Comparison of ENCODE assay signal across 13 mouse cellular contexts in the genomic region with DNA sequence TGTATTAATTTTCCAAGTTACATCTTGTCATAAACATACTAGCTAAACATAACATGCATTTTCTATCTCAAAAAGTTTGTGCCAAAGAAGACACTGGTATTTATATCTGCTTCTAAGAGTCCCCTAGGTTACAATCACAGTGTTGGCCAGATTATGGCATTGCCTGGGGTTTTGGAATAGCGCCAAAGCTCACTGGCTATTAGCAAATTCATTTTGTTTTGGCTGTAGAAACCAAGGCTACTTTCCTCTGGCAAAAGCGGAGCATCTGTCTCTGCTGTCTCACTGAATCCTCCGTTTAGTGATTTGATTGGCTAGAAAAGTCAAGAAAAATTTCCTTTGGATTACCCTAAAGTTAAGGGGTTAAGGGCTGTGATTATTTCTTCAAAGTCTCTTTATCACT.
DNase-seq lines count a peak whose midpoint lies in the region; ATAC-seq lines count a peak whose summit lies in the region.
"Had no signal": no experiment of that assay in that cellular context is flagged by ENCODE, and none has a peak within 500 bp of the region (broad histone marks: within the 10 kb centered on the region; RNA-seq: fewer than 3 reads in every experiment).

No protein-coding gene starts in this region.

- no peaks in the 10 kb centered on the region for H3K36me3 ChIP-seq in heart, embryonic 11.5 days (ENCODE audit: control insufficient read depth, insufficient read depth, low read length)
- H3K36me3 ChIP-seq in midbrain, embryonic 14.5 days (ENCODE audit: control insufficient read depth, insufficient read depth, low read length), result no peaks in the 10 kb centered on the region
- H3K36me3 ChIP-seq in midbrain, embryonic 13.5 days, result no peaks in the 10 kb centered on the region
- H3K36me3 ChIP-seq: liver, embryonic 13.5 days had no signal

- H3K27ac ChIP-seq in heart, embryonic 11.5 days (ENCODE audit: low read depth, low read length), result no peak overlapping the region
- no peak overlapping the region for H3K27ac ChIP-seq in midbrain, embryonic 14.5 days (replicated peaks; ENCODE audit: low read depth, low read length)
- H3K27ac ChIP-seq in midbrain, embryonic 13.5 days, result no peak overlapping the region
- H3K27ac ChIP-seq: liver, embryonic 13.5 days had no signal

- WGBS in heart, embryonic 11.5 days (ENCODE audit: insufficient replicate concordance), result 65% methylated on average over 3 of the region's 3 CpGs
- 65% methylated on average over 3 of the region's 3 CpGs for WGBS in midbrain, embryonic 14.5 days
- 62% methylated on average over 3 of the region's 3 CpGs for WGBS in midbrain, embryonic 13.5 days

- no peak overlapping the region for H3K9ac ChIP-seq in heart, embryonic 11.5 days (ENCODE audit: low read depth, low read length)
- H3K9ac ChIP-seq in midbrain, embryonic 14.5 days (replicated peaks; ENCODE audit: low read length), result no peak overlapping the region
- H3K9ac ChIP-seq in midbrain, embryonic 13.5 days (replicated peaks), result no peak overlapping the region
- H3K9ac ChIP-seq: liver, embryonic 13.5 days had no signal

- intact Hi-C loops in heart, postnatal 36 days (cut with DNase I), result no loop called here

- H3K4me2 ChIP-seq in heart, embryonic 11.5 days, result no peak overlapping the region
- H3K4me2 ChIP-seq in midbrain, embryonic 14.5 days (ENCODE audit: low read length), result no peak overlapping the region
- no peak overlapping the region for H3K4me2 ChIP-seq in midbrain, embryonic 13.5 days (replicated peaks)
- H3K4me2 ChIP-seq: liver, embryonic 13.5 days had no signal

- no peak overlapping the region for H3K4me3 ChIP-seq in heart, embryonic 11.5 days (ENCODE audit: low read depth, low read length)
- no peak overlapping the region for H3K4me3 ChIP-seq in midbrain, embryonic 14.5 days (replicated peaks; ENCODE audit: low read depth, low read length)
- no peak overlapping the region for H3K4me3 ChIP-seq in midbrain, embryonic 13.5 days (replicated peaks)
- H3K4me3 ChIP-seq: liver, embryonic 13.5 days had no signal

- DNase-seq in heart, adult 8-10 months (ENCODE audit: low spot score), result peak; percentile 6
- DNase-seq in midbrain, embryonic 14.5 days, result peak; percentile 72
- DNase-seq in adrenal gland, postnatal 10 days, result peak; percentile 62
- DNase-seq in heart, postnatal 36 days, result peak; percentile 3 to 5
- DNase-seq: gastrocnemius, postnatal 36 days; kidney, postnatal 14 days; liver, embryonic 13.5 days; right cerebral cortex, postnatal 25 days had no signal

- no peaks in the 10 kb centered on the region for H3K4me1 ChIP-seq in heart, embryonic 11.5 days (ENCODE audit: control insufficient read depth, insufficient read depth, low read length)
- no peaks in the 10 kb centered on the region for H3K4me1 ChIP-seq in midbrain, embryonic 14.5 days (ENCODE audit: control insufficient read depth, insufficient read depth, low read length)
- no peaks in the 10 kb centered on the region for H3K4me1 ChIP-seq in midbrain, embryonic 13.5 days (replicated peaks)
- H3K4me1 ChIP-seq: liver, embryonic 13.5 days had no signal

- H3K9me3 ChIP-seq in heart, embryonic 11.5 days (replicated peaks; ENCODE audit: control insufficient read depth, low read length), result no peaks in the 10 kb centered on the region
- H3K9me3 ChIP-seq in midbrain, embryonic 14.5 days (ENCODE audit: control insufficient read depth, low read length), result no peaks in the 10 kb centered on the region
- H3K9me3 ChIP-seq in midbrain, embryonic 13.5 days, result no peaks in the 10 kb centered on the region
- H3K9me3 ChIP-seq: liver, embryonic 13.5 days had no signal

- no peaks in the 10 kb centered on the region for H3K27me3 ChIP-seq in heart, embryonic 11.5 days (ENCODE audit: control insufficient read depth, insufficient read depth, low read length)
- no peaks in the 10 kb centered on the region for H3K27me3 ChIP-seq in midbrain, embryonic 14.5 days (ENCODE audit: control insufficient read depth, insufficient read depth, low read length)
- H3K27me3 ChIP-seq in midbrain, embryonic 13.5 days, result no peaks in the 10 kb centered on the region
- H3K27me3 ChIP-seq: liver, embryonic 13.5 days had no signal

- ATAC-seq in heart, embryonic 11.5 days (replicated peaks; ENCODE audit: insufficient number of reproducible peaks, low FRiP score, low TSS enrichment), result no peak
- ATAC-seq in midbrain, embryonic 14.5 days (ENCODE audit: low FRiP score, low TSS enrichment), result no peak
- ATAC-seq in midbrain, embryonic 13.5 days, result no peak
- no peak for ATAC-seq in erythroblast, adult 5-6 weeks (replicated peaks; ENCODE audit: low FRiP score, poor library complexity, severe bottlenecking)
- ATAC-seq: CD4-positive, CD25-positive, alpha-beta regulatory T cell, adult 4 months; intestine, embryonic 16.5 days had no signal

Comparison
In these comparisons a context has a peak if more than half of its experiments do, and no peak if none do; other contexts are left out.
1. DNase-seq: peak in every context shown above with its lines; median percentile 72 in midbrain, embryonic 14.5 days; 62 in adrenal gland, postnatal 10 days; 6 in heart, adult 8-10 months; 4 in heart, postnatal 36 days.